Mouse (Mus musculus): ENCODE results near the gene Arl4d. TPM values are rescaled to one million over a fixed set of nuclear protein-coding genes. Genes with fewer than 3 reads are reported as not detected.

Gene Arl4d
- polyA plus RNA-seq, 1 experiment: 5.0 TPM

- under 1% methylated on average over 24 of the region's 24 CpGs for WGBS
- Histone ChIP-seq H3K27me3 (ENCODE audit: control insufficient read depth, insufficient read depth, low read length) (no peaks in the 10 kb centered on the region), H3K4me1 (replicated peaks; ENCODE audit: control insufficient read depth, insufficient read depth, low read length) (peaks cover 8% of the 10 kb centered on the region), H3K27ac (ENCODE audit: control insufficient read depth, insufficient read depth, low read length) (no peak overlapping the region), H3K36me3 (ENCODE audit: control insufficient read depth, insufficient read depth, low read length) (no peaks in the 10 kb centered on the region), H3K4me3 (ENCODE audit: control insufficient read depth, insufficient read depth, low read length) (peak overlapping the region; percentile 49)
- TF ChIP-seq POLR2A (IDR thresholded peaks at IDR 0.05; ENCODE audit: control insufficient read depth, extremely low read depth, insufficient read depth, low read length, poor library complexity) (no peak), CTCF (IDR thresholded peaks at IDR 0.05; ENCODE audit: borderline replicate concordance, control insufficient read depth, extremely low read depth, insufficient read depth, low read length, poor library complexity) (no peak)
- DNase-seq: no peak
Observed at GRCm38 (mm10) chr11:101665636-101665992, 273 bp downstream of the Arl4d start.

- WGBS: 92% methylated on average over 28 of the region's 28 CpGs
- TF ChIP-seq POLR2A (IDR thresholded peaks at IDR 0.05; ENCODE audit: control insufficient read depth, extremely low read depth, insufficient read depth, low read length, poor library complexity): no peak
- TF ChIP-seq CTCF (IDR thresholded peaks at IDR 0.05; ENCODE audit: borderline replicate concordance, control insufficient read depth, extremely low read depth, insufficient read depth, low read length, poor library complexity): no peak
- H3K27me3 ChIP-seq (ENCODE audit: control insufficient read depth, insufficient read depth, low read length): no peaks in the 10 kb centered on the region
- H3K36me3 ChIP-seq (ENCODE audit: control insufficient read depth, insufficient read depth, low read length): no peaks in the 10 kb centered on the region
- no peak overlapping the region for H3K4me3 ChIP-seq (ENCODE audit: control insufficient read depth, insufficient read depth, low read length)
- no peak for DNase-seq
- H3K4me1 ChIP-seq (replicated peaks; ENCODE audit: control insufficient read depth, insufficient read depth, low read length): peaks cover 8% of the 10 kb centered on the region
- no peak overlapping the region for H3K27ac ChIP-seq (ENCODE audit: control insufficient read depth, insufficient read depth, low read length)
Observed at GRCm38 (mm10) chr11:101666626-101667345, 1.4 kb downstream of the Arl4d start.

- H3K27me3 ChIP-seq (ENCODE audit: control insufficient read depth, insufficient read depth, low read length): no peaks in the 10 kb centered on the region
- no peaks in the 10 kb centered on the region for H3K36me3 ChIP-seq (ENCODE audit: control insufficient read depth, insufficient read depth, low read length)
- DNase-seq: no peak
- whole genome bisulfite sequencing: 91% methylated on average over 14 of the region's 14 CpGs
- H3K4me1 ChIP-seq (replicated peaks; ENCODE audit: control insufficient read depth, insufficient read depth, low read length): peaks cover 8% of the 10 kb centered on the region
- no peak overlapping the region for H3K4me3 ChIP-seq (ENCODE audit: control insufficient read depth, insufficient read depth, low read length)
- TF ChIP-seq POLR2A (IDR thresholded peaks at IDR 0.05; ENCODE audit: control insufficient read depth, extremely low read depth, insufficient read depth, low read length, poor library complexity) (no peak), CTCF (IDR thresholded peaks at IDR 0.05; ENCODE audit: borderline replicate concordance, control insufficient read depth, extremely low read depth, insufficient read depth, low read length, poor library complexity) (no peak)
- H3K27ac ChIP-seq (ENCODE audit: control insufficient read depth, insufficient read depth, low read length): no peak overlapping the region
Observed at GRCm38 (mm10) chr11:101667871-101668532, 2.7 kb downstream of the Arl4d start.

GRCm38 (mm10) chr11:101668546-101669261 is 3.4 kb downstream of the Arl4d start:
- Histone ChIP-seq H3K4me3 (ENCODE audit: control insufficient read depth, insufficient read depth, low read length) (no peak overlapping the region), H3K27ac (ENCODE audit: control insufficient read depth, insufficient read depth, low read length) (no peak overlapping the region), H3K36me3 (ENCODE audit: control insufficient read depth, insufficient read depth, low read length) (no peaks in the 10 kb centered on the region), H3K4me1 (replicated peaks; ENCODE audit: control insufficient read depth, insufficient read depth, low read length) (peaks cover 8% of the 10 kb centered on the region), H3K27me3 (ENCODE audit: control insufficient read depth, insufficient read depth, low read length) (no peaks in the 10 kb centered on the region)
- no peak for TF ChIP-seq CTCF (IDR thresholded peaks at IDR 0.05; ENCODE audit: borderline replicate concordance, control insufficient read depth, extremely low read depth, insufficient read depth, low read length, poor library complexity)
- no peak for TF ChIP-seq POLR2A (IDR thresholded peaks at IDR 0.05; ENCODE audit: control insufficient read depth, extremely low read depth, insufficient read depth, low read length, poor library complexity)
- no peak for DNase-seq
- WGBS: 78% methylated on average over 13 of the region's 13 CpGs

- peaks cover 6% of the 10 kb centered on the region for H3K4me1 ChIP-seq (replicated peaks; ENCODE audit: control insufficient read depth, insufficient read depth, low read length)
- H3K27me3 ChIP-seq (ENCODE audit: control insufficient read depth, insufficient read depth, low read length): no peaks in the 10 kb centered on the region
- no peak for TF ChIP-seq CTCF (IDR thresholded peaks at IDR 0.05; ENCODE audit: borderline replicate concordance, control insufficient read depth, extremely low read depth, insufficient read depth, low read length, poor library complexity)
- no peak for TF ChIP-seq POLR2A (IDR thresholded peaks at IDR 0.05; ENCODE audit: control insufficient read depth, extremely low read depth, insufficient read depth, low read length, poor library complexity)
- 88% methylated on average over 1 of the region's 1 CpGs for WGBS
- no peak overlapping the region for H3K27ac ChIP-seq (ENCODE audit: control insufficient read depth, insufficient read depth, low read length)
- H3K36me3 ChIP-seq (ENCODE audit: control insufficient read depth, insufficient read depth, low read length): no peaks in the 10 kb centered on the region
- H3K4me3 ChIP-seq (ENCODE audit: control insufficient read depth, insufficient read depth, low read length): no peak overlapping the region
- DNase-seq: no peak
Observed at GRCm38 (mm10) chr11:101670334-101670733, 5.0 kb downstream of the Arl4d start.

- TF ChIP-seq CTCF (IDR thresholded peaks at IDR 0.05; ENCODE audit: borderline replicate concordance, control insufficient read depth, extremely low read depth, insufficient read depth, low read length, poor library complexity) (no peak), POLR2A (IDR thresholded peaks at IDR 0.05; ENCODE audit: control insufficient read depth, extremely low read depth, insufficient read depth, low read length, poor library complexity) (no peak)
- no peaks in the 10 kb centered on the region for H3K36me3 ChIP-seq (ENCODE audit: control insufficient read depth, insufficient read depth, low read length)
- no peak overlapping the region for H3K27ac ChIP-seq (ENCODE audit: control insufficient read depth, insufficient read depth, low read length)
- 0 out of 2 replicates have a peak, but pooled peaks cover 2% of the 10 kb centered on the region for H3K4me1 ChIP-seq (replicated peaks; ENCODE audit: control insufficient read depth, insufficient read depth, low read length)
- no peaks in the 10 kb centered on the region for H3K27me3 ChIP-seq (ENCODE audit: control insufficient read depth, insufficient read depth, low read length)
- no peak overlapping the region for H3K4me3 ChIP-seq (ENCODE audit: control insufficient read depth, insufficient read depth, low read length)
- DNase-seq: no peak
- 86% methylated on average over 4 of the region's 4 CpGs for WGBS
Observed at GRCm38 (mm10) chr11:101671255-101671654, 5.9 kb downstream of the Arl4d start.

Measured in thymus, adult 2 months (tissue).